Mouse (Mus musculus) ES-Bruce4 (cell line): ENCODE results near the gene Ndufa12. TPM values are rescaled to one million over a fixed set of nuclear protein-coding genes. Genes with fewer than 3 reads are reported as not detected.

Experiments
- H3K27ac ChIP-seq: 2 replicates; pipeline ENCODE4 v1.5.1; 2012; ENCODE audit warnings: low read length, inconsistent platforms; ENCODE audit not compliant: insufficient read depth
- H3K27me3 ChIP-seq: 2 replicates; pipeline ENCODE4 v1.6.1; 2012; ENCODE audit warnings: mild to moderate bottlenecking, low read length, inconsistent platforms; ENCODE audit not compliant: control insufficient read depth, poor library complexity, insufficient read depth, severe bottlenecking
- H3K36me3 ChIP-seq: 2 replicates; pipeline ENCODE4 v1.6.1; 2012; ENCODE audit warnings: inconsistent platforms, mild to moderate bottlenecking, low read length, moderate library complexity; ENCODE audit not compliant: control insufficient read depth, poor library complexity, insufficient read depth, severe bottlenecking
- H3K4me1 ChIP-seq: one replicate; pipeline ENCODE4 v1.8.1; 2011; ENCODE audit warnings: low read length; ENCODE audit not compliant: control insufficient read depth, insufficient read depth
- H3K4me3 ChIP-seq: 2 replicates; pipeline ENCODE4 v1.5.1; 2011; ENCODE audit warnings: low read depth, mild to moderate bottlenecking, low read length
- H3K9ac ChIP-seq: 2 replicates; pipeline ENCODE4 v1.6.1; 2012; ENCODE audit warnings: low read depth, mild to moderate bottlenecking, inconsistent platforms; ENCODE audit not compliant: poor library complexity, severe bottlenecking
- H3K9me3 ChIP-seq: replicated peaks from 2 replicates; pipeline ENCODE4 v1.6.1; 2012; ENCODE audit warnings: mild to moderate bottlenecking, low read length, inconsistent platforms; ENCODE audit not compliant: control insufficient read depth, poor library complexity, insufficient read depth, severe bottlenecking
- CTCF ChIP-seq: IDR thresholded peaks from one replicate; pipeline ENCODE4 v1.8.1; 2011; ENCODE audit warnings: low read depth, low read length
- EP300 ChIP-seq: IDR thresholded peaks from 2 replicates; pipeline ENCODE4 v1.6.1; 2011; ENCODE audit warnings: low read depth, low read length; ENCODE audit not compliant: insufficient read depth
- POLR2A ChIP-seq: IDR thresholded peaks from one replicate; pipeline ENCODE4 v1.8.1; 2011; ENCODE audit warnings: low read length; ENCODE audit not compliant: insufficient read depth
- polyA plus RNA-seq: library from polyadenylated mRNA; stranded (reverse); fragments of >200 nt; gene quantifications from 2 replicates; pipeline ENCODE4 v1.2.4, GENCODE M21; 2011; ENCODE audit warnings: low read depth; ENCODE audit not compliant: missing spikeins, insufficient read depth, insufficient read length

Ndufa12 gene
- polyA plus RNA-seq, 1 experiment = 320 TPM

- TF ChIP-seq EP300 (no peak), POLR2A (no peak), CTCF (no peak)
- H3K4me3 ChIP-seq = no peak overlapping the region
- H3K9ac ChIP-seq = no peak overlapping the region
- peaks cover 7% of the 10 kb centered on the region for H3K36me3 ChIP-seq
- H3K27ac ChIP-seq = no peak overlapping the region
- peaks cover 1% of the 10 kb centered on the region for H3K4me1 ChIP-seq
- no peaks in the 10 kb centered on the region for H3K9me3 ChIP-seq
- H3K27me3 ChIP-seq = no peaks in the 10 kb centered on the region
Observed at GRCm38 (mm10) chr10:94172137-94172536, 26.4 kb upstream of the Ndufa12 start.

DNA sequence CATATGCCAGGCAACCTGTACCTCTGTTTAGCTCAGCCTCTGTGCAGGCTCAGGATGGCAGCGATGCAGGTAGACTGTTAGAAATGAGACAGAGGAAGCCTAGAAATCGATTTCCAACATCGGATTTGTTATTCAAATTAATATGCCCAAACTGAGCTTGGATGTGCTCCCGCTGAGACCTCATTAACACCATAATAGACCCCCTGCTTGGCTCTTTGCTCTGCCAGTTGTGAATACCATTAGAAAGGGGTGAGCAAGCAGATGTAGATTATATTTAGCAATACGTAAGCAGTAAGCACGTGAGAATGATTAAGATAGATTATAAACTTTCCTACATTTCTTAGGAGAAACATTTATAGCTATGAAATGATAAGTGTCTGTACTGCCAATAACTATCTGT is 25.8 kb upstream of the Ndufa12 start:
- peaks cover 1% of the 10 kb centered on the region for H3K4me1 ChIP-seq
- no peak overlapping the region for H3K9ac ChIP-seq
- H3K36me3 ChIP-seq = peaks cover 2% of the 10 kb centered on the region; the same call in 1 of the 2 replicates
- no peak overlapping the region for H3K4me3 ChIP-seq
- TF ChIP-seq CTCF (no peak), EP300 (no peak), POLR2A (no peak)
- H3K27ac ChIP-seq = no peak overlapping the region
- H3K9me3 ChIP-seq = no peaks in the 10 kb centered on the region
- no peaks in the 10 kb centered on the region for H3K27me3 ChIP-seq

GRCm38 (mm10) chr10:94174652-94175051 is 23.9 kb upstream of the Ndufa12 start:
- peaks cover 1% of the 10 kb centered on the region for H3K4me1 ChIP-seq
- no peak overlapping the region for H3K27ac ChIP-seq
- TF ChIP-seq POLR2A = no peak
- no peak for TF ChIP-seq EP300
- TF ChIP-seq CTCF = no peak
- no peaks in the 10 kb centered on the region for H3K27me3 ChIP-seq
- no peak overlapping the region for H3K9ac ChIP-seq
- peaks cover 2% of the 10 kb centered on the region; the same call in 1 of the 2 replicates for H3K36me3 ChIP-seq
- no peak overlapping the region for H3K4me3 ChIP-seq
- H3K9me3 ChIP-seq = no peaks in the 10 kb centered on the region

GRCm38 (mm10) chr10:94183199-94183598 is 15.3 kb upstream of the Ndufa12 start:
- TF ChIP-seq EP300 (no peak), CTCF (no peak), POLR2A (no peak)

GRCm38 (mm10) chr10:94204973-94205372 is 6.5 kb downstream of the Ndufa12 start:
- Histone ChIP-seq H3K4me1 (no peaks in the 10 kb centered on the region), H3K9ac (no peak overlapping the region), H3K4me3 (no peak overlapping the region), H3K27me3 (no peaks in the 10 kb centered on the region), H3K9me3 (no peaks in the 10 kb centered on the region), H3K36me3 (peaks cover 24% of the 10 kb centered on the region), H3K27ac (no peak overlapping the region)
- no peak for TF ChIP-seq CTCF
- TF ChIP-seq EP300 = no peak
- no peak for TF ChIP-seq POLR2A

More at GRCm38 (mm10) chr10:94183199-94183598, 15.3 kb upstream of the Ndufa12 start:
- Histone ChIP-seq H3K4me3 (no peak overlapping the region), H3K4me1 (no peaks in the 10 kb centered on the region), H3K27ac (no peak overlapping the region), H3K9me3 (no peaks in the 10 kb centered on the region), H3K36me3 (peaks cover 5% of the 10 kb centered on the region; the same call in 1 of the 2 replicates), H3K9ac (no peak overlapping the region), H3K27me3 (no peaks in the 10 kb centered on the region)

DNA sequence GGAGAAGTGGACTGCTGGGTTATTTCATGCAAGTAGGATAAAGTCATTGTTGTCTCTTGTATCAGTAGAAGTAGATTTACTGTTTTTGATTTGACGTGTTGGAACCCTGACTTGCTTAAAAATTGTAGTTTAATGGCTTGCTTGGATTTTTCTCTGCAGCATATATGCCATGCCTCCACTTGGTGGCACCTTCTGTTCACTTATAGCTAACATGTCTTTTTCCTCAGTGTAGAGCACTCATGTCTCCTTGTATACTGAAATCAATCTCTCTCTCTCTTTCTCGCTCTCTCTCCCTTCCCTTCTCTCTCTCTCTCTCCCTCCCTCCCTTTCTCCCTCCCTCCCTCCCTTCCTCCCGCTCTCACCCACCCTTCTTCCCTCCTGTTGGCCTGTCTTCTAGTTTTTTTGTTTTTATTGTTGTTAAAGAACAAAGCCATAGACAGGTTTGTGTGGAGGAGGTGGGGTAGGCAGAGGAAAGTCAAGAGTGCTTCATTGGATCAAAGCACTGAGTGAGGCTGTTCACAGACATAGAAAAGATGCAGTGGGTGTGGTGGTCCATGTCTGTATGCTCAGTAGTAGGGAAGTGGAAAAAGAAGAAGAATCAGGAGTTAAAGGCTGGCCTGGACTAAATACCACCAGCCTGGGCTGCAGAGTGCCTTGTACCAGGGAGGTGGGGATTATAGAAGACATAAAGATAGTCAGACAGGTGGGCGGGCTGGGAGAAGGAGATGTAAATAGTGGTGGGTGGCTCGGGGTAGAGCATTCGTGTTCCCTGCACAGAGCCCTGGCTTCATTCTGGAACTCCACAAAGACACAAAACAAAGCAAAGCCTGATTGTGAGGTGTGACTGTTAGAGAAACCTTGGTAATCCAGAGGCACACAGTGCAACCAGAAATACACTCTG is 12.4 kb downstream of the Ndufa12 start:
- H3K9me3 ChIP-seq = no peaks in the 10 kb centered on the region
- no peaks in the 10 kb centered on the region for H3K4me1 ChIP-seq
- no peaks in the 10 kb centered on the region for H3K27me3 ChIP-seq
- TF ChIP-seq POLR2A (no peak), EP300 (no peak), CTCF (no peak)
- H3K27ac ChIP-seq = no peak overlapping the region
- H3K36me3 ChIP-seq = peaks cover 9% of the 10 kb centered on the region
- no peak overlapping the region for H3K4me3 ChIP-seq
- no peak overlapping the region for H3K9ac ChIP-seq
